Mouse (Mus musculus): ENCODE data around the gene Sept10. TPM values are rescaled to one million over a fixed set of nuclear protein-coding genes. Genes with fewer than 3 reads are reported as not detected.

Gene Sept10
- 35.6 and 37.9 TPM in 2 replicates for polyA plus RNA-seq (2016; fragmentation: Nextera tagmentation; extraction: Ambion mirVana)

DNA sequence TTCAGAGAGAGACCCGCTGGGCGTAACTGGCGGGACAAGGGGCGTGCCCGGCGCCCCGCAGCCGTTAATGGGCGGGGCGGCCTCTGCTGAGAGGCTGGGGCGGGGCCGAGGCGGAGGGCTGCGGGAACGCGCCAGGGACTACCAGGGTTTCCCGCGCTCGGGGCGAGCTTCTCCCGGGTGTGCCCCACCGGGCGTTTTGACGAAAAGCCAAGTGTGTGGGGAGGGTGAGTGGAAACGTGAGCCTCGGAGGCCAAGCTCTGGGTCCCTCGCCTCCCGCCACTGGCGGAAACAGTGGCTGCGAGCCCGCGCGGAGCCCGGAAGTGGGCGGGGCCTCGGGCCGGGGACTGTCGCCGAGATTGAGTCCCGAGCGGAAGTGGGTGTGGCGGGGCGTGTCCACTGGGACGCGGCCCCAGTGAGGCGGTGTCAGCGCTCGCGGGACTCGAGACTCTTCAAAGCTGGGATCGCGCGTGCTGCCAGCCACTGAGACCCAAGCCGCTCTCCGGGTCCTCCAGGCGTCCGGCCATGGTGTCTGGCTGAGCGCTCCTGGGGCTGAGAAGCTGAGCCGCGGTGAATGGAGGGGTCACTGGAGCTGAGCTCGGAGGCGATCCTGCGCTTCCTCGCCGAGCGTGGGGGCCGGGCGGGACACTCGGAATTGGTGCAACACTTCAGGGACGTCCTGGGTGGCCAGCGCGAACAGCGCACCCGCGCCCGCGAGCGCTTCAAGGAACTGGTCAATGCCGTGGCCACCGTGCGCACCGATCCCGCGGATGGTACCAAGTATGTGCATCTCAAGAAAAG, at the start of gene Sept10, which contains the start of gene Sowahc:
TSS of gene Sept10 (minus strand) at position 375 of the 798 bp plus-strand sequence.
TSS of gene Sowahc (plus strand) at position 481 of the 798 bp plus-strand sequence.
- under 1% methylated on average over 84 of the region's 84 CpGs for WGBS
- Histone ChIP-seq H3K36me3 (no peaks in the 10 kb centered on the region), H3K27ac (peak within 1 kb of the TSS; percentile 98), H3K4me3 (peak within 1 kb of the TSS; percentile 84), H3K9me3 (no peaks in the 10 kb centered on the region), H3K4me1 (peaks cover 19% of the 10 kb centered on the region), H3K27me3 (ENCODE audit: insufficient read depth, poor library complexity, severe bottlenecking) (no peaks in the 10 kb centered on the region)
- DNase-seq (ENCODE audit: low spot score) = peak; percentile 97

DNA sequence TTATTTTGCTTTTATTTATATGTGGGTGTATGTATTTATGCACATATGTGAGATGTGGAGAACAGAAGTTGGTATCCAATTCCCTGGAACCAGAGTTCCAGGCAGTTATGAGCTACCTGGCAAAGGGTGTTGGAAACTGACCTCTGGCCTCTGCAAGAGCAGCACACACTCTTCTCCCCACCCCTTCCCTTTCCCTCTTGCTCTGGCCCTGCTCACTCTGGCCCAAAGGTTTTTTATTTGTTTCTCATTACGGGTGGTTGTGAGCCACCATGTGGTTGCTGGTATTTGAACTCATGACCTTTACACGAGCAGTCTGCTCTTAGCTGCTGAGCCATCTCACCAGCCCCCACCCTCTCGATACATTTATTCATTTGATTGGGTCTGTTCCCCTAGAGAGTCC, 47.1 kb upstream of the Sept10 start:
- no peak for DNase-seq (ENCODE audit: low spot score)
- 49% methylated on average over 3 of the region's 3 CpGs for WGBS
- peaks cover 14% of the 10 kb centered on the region for H3K4me1 ChIP-seq
- H3K4me3 ChIP-seq = no peak overlapping the region
- no peaks in the 10 kb centered on the region for H3K27me3 ChIP-seq (ENCODE audit: insufficient read depth, poor library complexity, severe bottlenecking)
- no peak overlapping the region for H3K27ac ChIP-seq
- no peaks in the 10 kb centered on the region for H3K36me3 ChIP-seq
- H3K9me3 ChIP-seq = no peaks in the 10 kb centered on the region

DNA sequence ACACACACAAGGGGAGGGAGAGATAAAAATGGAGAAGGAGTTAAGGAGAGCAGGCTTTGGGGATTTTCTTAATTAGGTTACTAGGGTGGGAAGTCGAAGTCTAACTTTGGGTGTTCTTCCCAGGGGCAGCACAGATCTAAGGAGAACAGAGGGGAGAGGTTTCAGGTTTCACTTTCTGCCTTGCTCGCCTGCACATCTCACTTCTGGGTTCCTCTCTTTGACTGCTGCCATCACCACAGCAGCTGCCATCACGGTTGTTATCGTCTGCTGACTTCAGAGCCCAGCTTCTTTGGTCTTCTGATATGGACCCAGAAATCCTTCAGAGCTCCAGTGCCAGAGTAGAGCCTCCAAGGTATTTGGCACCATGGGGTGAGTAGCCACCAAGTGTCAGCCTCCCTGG, 46.5 kb upstream of the Sept10 start:
- Histone ChIP-seq H3K27ac (no peak overlapping the region), H3K27me3 (ENCODE audit: insufficient read depth, poor library complexity, severe bottlenecking) (no peaks in the 10 kb centered on the region)
- WGBS = 27% methylated on average over 4 of the region's 4 CpGs

DNA sequence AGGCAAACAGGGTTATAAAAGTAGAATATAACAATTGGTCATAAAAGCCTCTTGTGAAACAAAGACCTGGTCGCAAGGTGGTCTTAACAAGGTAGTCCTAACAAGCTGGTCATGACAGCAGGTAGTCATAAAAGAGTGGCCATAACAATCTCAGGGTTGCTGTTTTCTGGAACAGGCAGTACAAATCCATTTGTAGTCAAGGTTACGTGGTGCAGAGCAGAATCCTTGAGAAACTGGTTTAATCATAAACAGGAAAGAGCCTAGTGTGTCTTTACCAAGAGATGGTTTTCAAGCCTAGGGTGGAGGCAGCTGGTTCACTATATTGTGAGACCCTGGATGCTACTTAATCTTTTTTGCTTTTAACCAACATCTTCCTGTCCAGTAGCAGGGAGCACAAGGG, 45.6 kb upstream of the Sept10 start:
- 86% methylated on average over 2 of the region's 2 CpGs for WGBS
- no peak for DNase-seq (ENCODE audit: low spot score)
- Histone ChIP-seq H3K9me3 (no peaks in the 10 kb centered on the region), H3K36me3 (no peaks in the 10 kb centered on the region), H3K4me3 (no peak overlapping the region), H3K27me3 (ENCODE audit: insufficient read depth, poor library complexity, severe bottlenecking) (no peaks in the 10 kb centered on the region), H3K4me1 (peaks cover 14% of the 10 kb centered on the region), H3K27ac (no peak overlapping the region)

More for the DNA sequence above, 46.5 kb upstream of the Sept10 start:
- Histone ChIP-seq H3K4me1 (peaks cover 14% of the 10 kb centered on the region), H3K9me3 (no peaks in the 10 kb centered on the region), H3K36me3 (no peaks in the 10 kb centered on the region), H3K4me3 (no peak overlapping the region)
- no peak for DNase-seq (ENCODE audit: low spot score)

GRCm38 (mm10) chr10:59266097-59266496, 44.5 kb upstream of the Sept10 start:
- DNase-seq (ENCODE audit: low spot score) = no peak
- H3K27me3 ChIP-seq (ENCODE audit: insufficient read depth, poor library complexity, severe bottlenecking) = no peaks in the 10 kb centered on the region
- H3K4me3 ChIP-seq = no peak overlapping the region
- H3K4me1 ChIP-seq = peaks cover 17% of the 10 kb centered on the region
- WGBS = 80% methylated on average over 1 of the region's 1 CpGs
- no peaks in the 10 kb centered on the region for H3K36me3 ChIP-seq
- no peaks in the 10 kb centered on the region for H3K9me3 ChIP-seq
- peak overlapping the region; percentile 56; the same call in 1 of the 2 replicates for H3K27ac ChIP-seq

DNA sequence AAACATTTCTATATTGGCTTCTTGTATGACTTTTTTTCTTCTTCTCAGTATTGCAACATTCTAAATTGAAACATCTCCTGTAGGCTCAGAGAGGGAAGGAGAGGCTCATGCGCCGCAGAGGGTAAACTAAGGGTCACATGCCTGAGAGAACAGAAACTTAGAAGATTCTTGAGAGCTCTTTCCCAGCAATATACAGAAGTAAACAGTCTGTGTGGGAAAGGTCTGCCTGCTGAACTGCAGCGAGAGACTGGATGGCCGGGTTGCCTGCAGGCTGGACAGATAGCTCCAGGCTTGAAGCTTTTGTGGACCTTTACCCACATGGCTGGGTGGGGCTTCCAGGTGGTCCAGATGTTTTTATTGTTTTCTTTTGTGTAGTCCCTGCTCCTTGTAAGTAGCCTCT, 44.0 kb upstream of the Sept10 start:
- Histone ChIP-seq H3K36me3 (no peaks in the 10 kb centered on the region), H3K9me3 (no peaks in the 10 kb centered on the region), H3K4me1 (peaks cover 17% of the 10 kb centered on the region), H3K27ac (peak overlapping the region; percentile 56; the same call in 1 of the 2 replicates), H3K4me3 (no peak overlapping the region), H3K27me3 (ENCODE audit: insufficient read depth, poor library complexity, severe bottlenecking) (no peaks in the 10 kb centered on the region)
- no peak for DNase-seq (ENCODE audit: low spot score)
- 51% methylated on average over 4 of the region's 4 CpGs for WGBS

DNA sequence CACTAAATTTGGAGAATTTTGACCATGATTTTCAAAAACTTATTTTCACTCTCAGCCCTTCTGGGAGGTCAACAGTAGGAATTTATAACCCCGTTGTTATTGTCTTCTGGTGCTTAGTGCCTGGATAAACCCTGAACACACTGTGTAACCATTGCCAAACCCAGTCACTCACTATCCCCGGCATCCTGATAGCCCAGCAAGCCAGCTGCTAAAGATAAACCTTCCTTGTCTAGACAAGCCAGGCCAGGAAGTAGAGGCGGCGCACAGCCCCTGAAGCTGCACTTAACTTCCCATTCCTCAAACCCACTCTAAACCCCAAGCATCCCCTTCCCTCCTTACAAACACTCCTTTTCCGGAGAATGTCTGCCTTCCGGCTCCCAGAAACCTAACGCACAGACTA, 43.4 kb upstream of the Sept10 start:
- 28% methylated on average over 7 of the region's 7 CpGs for WGBS
- DNase-seq (ENCODE audit: low spot score) = no peak
- no peak overlapping the region for H3K4me3 ChIP-seq

DNA sequence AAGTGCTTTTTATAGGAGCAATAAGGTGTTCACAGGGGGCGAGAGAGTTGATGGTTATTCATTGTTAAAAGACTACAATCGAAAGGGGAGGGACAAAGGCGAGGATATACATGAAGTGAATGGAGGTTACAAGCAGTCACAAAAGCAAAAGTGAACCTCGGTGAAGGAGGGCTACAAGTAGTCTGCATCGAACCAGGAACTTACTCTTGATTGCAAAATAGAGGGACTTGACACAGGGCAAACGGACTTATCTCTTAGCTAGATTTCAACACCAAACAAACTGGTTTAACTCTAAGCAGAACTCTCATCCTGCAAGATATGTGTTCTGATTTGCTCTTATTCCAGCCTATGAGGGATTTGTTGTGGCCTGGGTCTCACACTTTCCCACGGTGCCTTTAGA, 41.3 kb upstream of the Sept10 start:
- Histone ChIP-seq H3K27ac (no peak overlapping the region), H3K36me3 (no peaks in the 10 kb centered on the region), H3K9me3 (no peaks in the 10 kb centered on the region), H3K4me1 (peaks cover 17% of the 10 kb centered on the region), H3K4me3 (no peak overlapping the region), H3K27me3 (ENCODE audit: insufficient read depth, poor library complexity, severe bottlenecking) (no peaks in the 10 kb centered on the region)
- WGBS = 61% methylated on average over 7 of the region's 7 CpGs
- DNase-seq (ENCODE audit: low spot score) = no peak

More for the DNA sequence above, 43.4 kb upstream of the Sept10 start:
- no peaks in the 10 kb centered on the region for H3K9me3 ChIP-seq
- no peaks in the 10 kb centered on the region for H3K36me3 ChIP-seq
- no peaks in the 10 kb centered on the region for H3K27me3 ChIP-seq (ENCODE audit: insufficient read depth, poor library complexity, severe bottlenecking)
- H3K4me1 ChIP-seq = peaks cover 17% of the 10 kb centered on the region
- no peak overlapping the region for H3K27ac ChIP-seq

- Histone ChIP-seq H3K27me3 (ENCODE audit: insufficient read depth, poor library complexity, severe bottlenecking) (no peaks in the 10 kb centered on the region), H3K4me1 (peaks cover 17% of the 10 kb centered on the region), H3K27ac (0 out of 2 replicates have a peak overlapping the region, but pooled peaks have one; percentile 2), H3K36me3 (no peaks in the 10 kb centered on the region), H3K4me3 (no peak overlapping the region), H3K9me3 (no peaks in the 10 kb centered on the region)
- 91% methylated on average over 1 of the region's 1 CpGs for WGBS
- no peak for DNase-seq (ENCODE audit: low spot score)
Observed at GRCm38 (mm10) chr10:59262021-59262420, 40.4 kb upstream of the Sept10 start.

- WGBS = 80% methylated on average over 3 of the region's 3 CpGs
Observed at GRCm38 (mm10) chr10:59261603-59262002, 40.0 kb upstream of the Sept10 start.

DNA sequence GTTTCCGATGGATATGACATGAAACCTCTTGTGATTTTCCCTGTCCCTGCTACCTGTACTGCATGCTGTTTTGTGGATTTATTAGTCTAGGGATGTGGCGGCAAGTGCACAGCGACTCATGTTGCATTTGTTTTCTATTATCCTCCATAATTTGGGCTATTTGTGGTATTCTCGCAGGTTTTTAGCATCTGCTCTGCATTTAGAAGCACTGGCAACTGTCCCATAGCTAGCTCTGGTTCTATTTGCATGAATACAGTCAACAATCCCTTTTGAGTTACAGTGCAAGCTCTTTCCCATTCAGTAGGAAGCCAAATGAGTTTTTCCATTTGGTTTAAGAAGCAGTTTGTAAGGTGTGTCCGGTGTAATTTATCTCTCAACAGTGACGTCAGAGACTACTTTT, 37.9 kb upstream of the Sept10 start:
- no peak overlapping the region for H3K4me3 ChIP-seq
- H3K36me3 ChIP-seq = no peaks in the 10 kb centered on the region
- WGBS = 85% methylated on average over 6 of the region's 6 CpGs
- DNase-seq (ENCODE audit: low spot score) = no peak
- H3K27ac ChIP-seq = no peak overlapping the region
- H3K9me3 ChIP-seq = no peaks in the 10 kb centered on the region
- peaks cover 13% of the 10 kb centered on the region; the same call in 1 of the 2 replicates for H3K4me1 ChIP-seq
- no peaks in the 10 kb centered on the region for H3K27me3 ChIP-seq (ENCODE audit: insufficient read depth, poor library complexity, severe bottlenecking)

More at GRCm38 (mm10) chr10:59261603-59262002, 40.0 kb upstream of the Sept10 start:
- Histone ChIP-seq H3K4me3 (no peak overlapping the region), H3K4me1 (peaks cover 17% of the 10 kb centered on the region), H3K27me3 (ENCODE audit: insufficient read depth, poor library complexity, severe bottlenecking) (no peaks in the 10 kb centered on the region), H3K27ac (no peak overlapping the region), H3K36me3 (no peaks in the 10 kb centered on the region), H3K9me3 (no peaks in the 10 kb centered on the region)
- no peak for DNase-seq (ENCODE audit: low spot score)

DNA sequence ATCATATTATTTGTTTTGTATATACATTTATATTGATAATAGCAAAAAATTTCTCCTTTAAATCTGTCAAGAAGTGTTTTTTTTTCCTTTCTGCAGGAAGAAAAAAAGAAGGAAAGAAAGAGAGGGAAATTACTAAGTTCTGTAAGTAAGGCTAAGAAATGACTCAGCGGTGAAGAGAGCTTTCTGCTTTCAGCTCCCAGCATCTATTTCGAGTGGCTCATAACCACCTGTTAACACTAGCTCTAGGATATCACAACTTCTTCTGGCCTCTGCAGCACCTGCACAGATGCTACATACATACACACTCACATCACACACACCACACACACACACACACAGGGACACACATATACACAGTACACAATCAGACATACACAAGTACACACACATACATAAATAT, 34.9 kb upstream of the Sept10 start:
- Histone ChIP-seq H3K4me1 (peaks cover 13% of the 10 kb centered on the region; the same call in 1 of the 2 replicates), H3K4me3 (no peak overlapping the region), H3K27ac (no peak overlapping the region), H3K36me3 (no peaks in the 10 kb centered on the region), H3K27me3 (ENCODE audit: insufficient read depth, poor library complexity, severe bottlenecking) (no peaks in the 10 kb centered on the region), H3K9me3 (no peaks in the 10 kb centered on the region)
- no peak for DNase-seq (ENCODE audit: low spot score)
- 92% methylated on average over 2 of the region's 2 CpGs for WGBS

DNA sequence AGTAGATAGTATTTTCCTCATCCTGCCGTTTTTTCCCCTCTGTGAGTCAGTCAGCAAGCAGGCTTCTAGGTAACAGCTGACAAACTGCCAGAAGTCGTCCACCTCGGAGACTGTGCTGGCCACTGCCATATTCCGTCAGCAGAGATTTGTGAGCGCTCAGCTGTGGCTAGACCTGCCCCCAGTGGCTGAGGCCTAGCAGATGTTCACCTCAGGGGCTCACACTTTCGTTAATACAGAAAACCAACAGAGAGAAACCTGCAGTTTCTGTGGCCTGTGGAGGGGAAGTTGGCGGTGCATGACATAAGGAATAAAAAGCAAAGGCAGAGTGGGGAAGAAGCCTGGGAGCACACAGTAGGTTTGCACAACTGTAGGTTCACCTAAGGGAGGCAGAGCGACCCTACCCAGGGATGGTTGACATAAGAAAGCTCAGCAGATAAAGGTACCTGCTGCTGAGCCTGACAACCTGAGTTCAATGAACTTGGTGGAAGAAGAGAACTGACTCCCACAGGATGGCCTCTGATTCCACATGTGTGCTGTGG, 32.0 kb upstream of the Sept10 start:
- no peak for DNase-seq (ENCODE audit: low spot score)
- 71% methylated on average over 8 of the region's 8 CpGs for WGBS
- no peaks in the 10 kb centered on the region for H3K27me3 ChIP-seq (ENCODE audit: insufficient read depth, poor library complexity, severe bottlenecking)

More for the DNA sequence above, 32.0 kb upstream of the Sept10 start:
- Histone ChIP-seq H3K4me1 (peaks cover 13% of the 10 kb centered on the region; the same call in 1 of the 2 replicates), H3K4me3 (no peak overlapping the region), H3K9me3 (no peaks in the 10 kb centered on the region), H3K36me3 (no peaks in the 10 kb centered on the region), H3K27ac (no peak overlapping the region)
